Mouse (Mus musculus): ENCODE results near the gene Ccdc97.

Gene Ccdc97

GRCm38 (mm10) chr7:25719761-25720610 is 1.1 kb upstream of the Ccdc97 start:
- peak; percentile 73 for DNase-seq

DNA sequence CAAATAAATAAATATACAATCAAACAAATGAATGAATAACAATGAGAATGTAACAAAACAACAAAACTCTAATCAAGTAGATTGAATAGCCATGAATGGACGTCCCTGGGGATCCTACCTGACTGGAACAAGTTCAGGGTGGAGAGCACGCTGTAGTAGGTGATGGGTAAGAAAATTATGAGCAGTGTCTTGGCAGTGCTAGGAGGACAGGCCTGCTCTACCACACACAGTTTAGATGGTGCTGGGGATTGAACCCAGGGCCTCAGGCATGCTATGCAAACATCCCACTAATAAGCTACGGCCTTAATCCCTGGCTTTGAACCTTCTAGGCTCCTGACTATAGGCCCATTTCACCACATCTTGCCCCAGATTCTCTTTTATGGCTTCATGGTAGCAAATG is 1.4 kb downstream of the Ccdc97 start:
- DNase-seq = no peak

DNA sequence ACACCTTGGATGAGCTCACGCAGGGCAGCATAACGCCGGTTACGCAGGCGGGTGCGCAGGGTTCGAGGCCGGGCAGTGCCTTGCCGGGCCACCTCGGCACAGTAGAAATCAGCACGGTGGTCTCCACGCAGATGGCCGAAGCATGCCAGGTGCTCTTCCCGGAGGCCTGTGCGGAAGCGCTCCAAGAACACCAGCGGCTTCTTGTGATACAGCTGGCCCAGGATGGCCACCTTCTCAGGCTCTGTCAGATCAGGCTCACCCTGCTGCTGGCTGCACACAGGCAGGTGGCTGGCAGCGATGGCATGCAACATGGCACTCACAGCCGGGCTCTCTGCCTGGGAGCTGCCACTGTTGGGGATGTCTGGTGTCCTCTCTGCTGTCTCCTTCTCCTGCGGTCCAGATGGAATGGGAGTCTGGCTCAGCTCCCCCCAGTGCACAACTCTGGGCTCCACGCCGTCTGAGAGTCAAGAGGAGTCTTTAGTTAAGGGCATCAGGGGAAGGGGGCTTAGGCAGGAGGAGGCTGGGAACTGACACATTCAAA is 3.1 kb downstream of the Ccdc97 start:
- DNase-seq = no peak

GRCm38 (mm10) chr7:25714581-25714980 is 4.3 kb downstream of the Ccdc97 start:
- DNase-seq = no peak

DNA sequence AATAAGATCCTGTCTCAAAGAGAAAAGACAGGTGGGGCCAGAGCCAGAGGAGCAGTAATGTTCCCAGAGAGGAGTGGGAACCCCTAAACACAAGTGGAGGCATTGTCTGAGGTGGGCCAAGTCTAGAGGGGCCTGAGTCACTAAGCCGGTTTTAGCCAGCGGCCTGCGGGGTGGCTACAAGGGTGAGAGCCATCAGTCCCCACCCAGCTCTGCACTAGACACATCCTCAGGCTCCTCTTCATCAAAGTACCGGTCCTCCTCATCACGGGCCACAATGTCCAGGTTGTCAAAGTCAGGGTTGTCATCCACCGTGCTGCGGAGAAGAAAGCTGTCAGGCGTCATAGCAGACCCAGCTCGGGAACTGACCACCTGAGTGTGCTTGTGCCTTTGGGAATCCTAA is 6.1 kb downstream of the Ccdc97 start:
- no peak for DNase-seq

GRCm38 (mm10) chr7:25711731-25712197 is 7.1 kb downstream of the Ccdc97 start:
- DNase-seq = no peak

- DNase-seq = no peak
Measured at GRCm38 (mm10) chr7:25711165-25711564, 7.7 kb downstream of the Ccdc97 start.

DNA sequence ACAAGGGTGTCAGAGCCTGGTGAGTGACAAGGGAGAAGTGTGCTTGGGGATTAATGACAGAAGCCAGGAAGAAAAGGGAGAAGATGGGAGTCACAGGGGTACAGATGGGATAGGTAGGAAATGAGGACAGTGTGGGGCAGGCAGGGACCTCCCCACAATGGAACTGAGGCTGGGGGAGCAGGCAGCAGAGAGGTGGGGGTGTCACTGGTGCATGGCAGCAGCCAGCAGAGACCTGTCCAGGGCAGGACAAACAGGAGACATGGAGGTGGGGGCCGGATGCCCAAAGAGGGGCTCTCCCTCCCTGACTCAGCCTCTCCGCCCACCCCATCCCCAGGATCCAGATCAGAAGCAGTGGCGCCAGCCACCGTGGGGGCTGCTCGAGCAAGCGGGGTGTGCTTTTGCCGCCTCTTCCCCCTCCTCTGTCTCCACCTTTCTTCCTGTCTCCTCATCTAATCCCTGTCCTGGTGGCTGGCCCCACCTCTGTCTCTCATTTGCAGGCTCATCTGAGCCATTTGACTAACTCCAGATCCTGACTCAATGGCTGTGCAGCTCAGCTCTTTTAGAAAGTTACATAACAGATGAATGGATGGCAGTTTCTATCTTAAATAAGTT is 8.3 kb downstream of the Ccdc97 start:
- DNase-seq = peak; percentile 70

GRCm38 (mm10) chr7:25709961-25710360 is 8.9 kb downstream of the Ccdc97 start:
- DNase-seq = no peak

- DNase-seq = no peak
Measured at GRCm38 (mm10) chr7:25707581-25708292, 11.2 kb downstream of the Ccdc97 start.

- DNase-seq = no peak
Measured at GRCm38 (mm10) chr7:25706578-25707170, 12.2 kb downstream of the Ccdc97 start.

GRCm38 (mm10) chr7:25705801-25706251 is 13.1 kb downstream of the Ccdc97 start:
- no peak for DNase-seq

DNA sequence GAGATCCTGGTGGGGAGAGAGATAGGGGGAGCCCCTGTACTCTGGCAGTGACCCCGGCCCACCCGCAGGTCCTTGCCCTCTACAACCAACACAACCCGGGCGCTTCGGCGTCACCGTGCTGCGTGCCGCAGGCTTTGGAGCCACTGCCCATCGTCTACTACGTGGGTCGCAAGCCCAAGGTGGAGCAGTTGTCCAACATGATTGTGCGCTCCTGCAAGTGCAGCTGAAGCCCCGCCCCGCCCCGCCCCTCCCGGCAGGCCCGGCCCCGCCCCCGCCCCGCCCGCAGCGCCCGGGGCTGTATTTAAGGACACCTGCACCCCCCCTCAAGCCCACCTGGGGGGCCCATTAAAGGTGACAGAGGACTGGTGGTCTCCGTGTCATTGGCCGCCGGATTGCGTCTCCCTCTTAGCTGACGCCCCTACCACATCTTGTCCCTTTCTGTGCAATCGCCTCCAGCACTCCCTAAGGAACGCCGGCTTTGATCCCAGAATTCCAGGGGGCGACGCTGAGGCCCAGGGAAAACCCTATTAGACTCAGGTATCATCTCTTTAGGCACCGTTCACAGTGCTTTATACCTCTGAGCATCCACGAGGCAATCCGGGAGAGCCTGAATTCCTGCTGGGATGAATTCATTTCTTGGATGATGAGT is 14.0 kb downstream of the Ccdc97 start:
- no peak for DNase-seq

GRCm38 (mm10) chr7:25703793-25704494 is 14.9 kb downstream of the Ccdc97 start:
- DNase-seq = no peak

GRCm38 (mm10) chr7:25702350-25702749 is 16.5 kb downstream of the Ccdc97 start:
- no peak for DNase-seq

DNA sequence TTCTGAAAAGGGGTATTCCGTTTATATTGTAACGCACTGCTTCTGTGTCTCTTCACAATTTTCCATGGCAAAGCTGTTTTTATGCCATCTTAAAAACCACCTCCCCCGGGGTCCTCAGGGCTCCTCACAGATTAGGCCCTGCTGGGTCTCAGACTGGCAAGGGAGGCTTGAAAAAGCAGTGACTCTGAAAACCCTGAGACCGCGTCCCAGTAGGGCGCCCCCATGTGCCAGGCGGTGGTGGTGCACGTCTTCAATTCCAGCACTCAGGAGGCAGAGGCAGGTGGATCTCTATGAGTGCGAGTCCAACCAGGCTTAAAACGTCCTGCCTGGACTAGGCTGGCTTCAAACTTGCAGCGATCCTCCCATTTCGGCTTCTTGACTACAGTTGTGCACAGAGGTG is 18.2 kb downstream of the Ccdc97 start:
- no peak for DNase-seq

- no peak for DNase-seq
Measured at GRCm38 (mm10) chr7:25699851-25700250, 19.0 kb downstream of the Ccdc97 start.

DNA sequence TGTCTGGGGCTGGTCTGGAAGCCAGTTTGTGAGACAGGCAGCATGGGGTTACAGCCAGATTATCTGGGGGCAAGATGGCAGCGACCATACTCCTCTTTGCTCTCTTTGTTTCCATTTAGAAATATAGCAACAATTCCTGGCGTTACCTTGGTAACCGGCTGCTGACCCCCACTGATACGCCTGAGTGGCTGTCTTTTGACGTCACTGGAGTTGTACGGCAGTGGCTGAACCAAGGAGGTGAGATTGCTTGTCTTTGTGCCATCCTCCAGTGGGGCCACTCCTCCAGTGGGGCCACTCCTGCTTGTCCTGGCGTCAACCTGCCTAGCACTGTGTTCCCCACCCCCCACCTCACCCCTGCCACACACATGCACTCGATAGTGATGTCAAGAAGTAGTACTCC is 24.8 kb downstream of the Ccdc97 start:
- no peak for DNase-seq

- DNase-seq = no peak
Measured at GRCm38 (mm10) chr7:25690051-25690450, 28.8 kb downstream of the Ccdc97 start.

DNA sequence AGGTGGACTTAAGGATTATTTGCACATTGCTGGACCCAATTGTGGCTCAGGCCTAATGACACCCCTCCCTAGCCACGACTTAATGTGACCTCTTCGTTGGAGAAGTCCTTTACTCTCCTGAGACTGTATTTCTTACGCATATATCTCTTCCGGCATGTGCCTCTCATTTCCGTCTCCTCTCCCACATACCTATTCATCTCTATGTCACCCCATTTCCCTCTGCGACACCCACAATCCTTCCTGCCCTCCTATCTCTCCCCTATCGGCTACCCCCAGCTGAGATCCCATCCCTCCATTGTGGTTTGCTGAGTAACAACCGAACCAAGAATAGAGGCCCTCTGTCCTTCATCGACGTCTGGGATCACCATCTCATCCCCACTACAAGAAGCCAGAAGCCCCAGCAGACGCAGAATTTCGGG is 29.3 kb downstream of the Ccdc97 start:
- no peak for DNase-seq

DNA sequence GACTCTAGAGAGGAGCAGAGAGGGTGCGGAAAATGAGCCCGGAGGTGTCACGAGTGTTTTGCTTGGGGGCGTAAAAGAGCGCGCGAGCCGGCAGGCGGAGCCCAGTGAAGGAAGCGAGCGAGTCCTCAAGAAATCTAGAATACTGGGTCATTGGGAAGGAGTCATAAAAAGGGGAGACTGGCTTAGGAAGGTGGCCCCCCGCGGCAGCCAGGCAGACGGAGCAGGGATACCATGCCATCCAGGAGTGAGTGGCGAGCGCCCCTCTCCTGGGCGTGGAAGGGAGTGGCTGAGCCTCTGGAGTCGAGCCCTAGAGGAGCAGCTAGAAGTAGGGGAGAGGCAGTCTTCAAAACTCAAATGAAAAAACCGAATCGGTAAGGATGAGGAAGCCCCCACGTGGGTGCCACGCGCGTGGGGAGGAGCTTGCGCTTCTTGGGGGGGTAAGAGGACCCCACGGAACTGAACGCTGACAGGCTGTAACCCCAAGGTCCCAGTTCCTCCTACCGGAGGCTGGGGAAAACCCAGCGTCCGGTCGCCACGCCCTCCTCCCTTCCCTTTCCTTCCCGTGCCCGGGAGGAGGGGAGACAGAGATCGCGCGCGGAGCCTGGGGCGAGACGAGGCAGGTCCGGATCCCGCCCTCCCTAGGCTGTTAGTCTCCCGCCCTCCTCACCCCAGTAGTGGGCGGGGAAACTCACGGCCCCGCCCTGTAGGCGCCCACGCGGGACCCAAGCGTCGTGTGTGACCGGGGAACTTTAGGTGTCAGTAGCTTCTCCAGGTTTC is 29.9 kb downstream of the Ccdc97 start:
- no peak for DNase-seq
